Mouse (Mus musculus) liver, embryonic 14.5 days (tissue): Measurements from ENCODE around the gene Ncoa7. TPM values are rescaled to one million over a fixed set of nuclear protein-coding genes. Genes with fewer than 3 reads are reported as not detected.

ENCODE experiments used
- ATAC-seq: fragments of 200-750 bp; cut with Nextera tagmentation; 2 replicates; pipeline ENCODE4 v1.8.0; 2017; ENCODE audit warnings: moderate number of reproducible peaks, mild to moderate bottlenecking, moderate library complexity; ENCODE audit not compliant: insufficient read depth
- DNase-seq, 3 experiments: peaks; one replicate each; pipeline ENCODE4 v3.0.0-alpha.2; 2012 to 2013; ENCODE audit warnings: low read depth in 3 of 3, low spot score in 3 of 3
- H3K27ac ChIP-seq: fragments of 300-500 bp; sonication (generic); 2 replicates; pipeline ENCODE4 v1.5.1; 2014; ENCODE audit warnings: moderate library complexity, mild to moderate bottlenecking, control low read depth, inconsistent platforms
- H3K27me3 ChIP-seq: fragments of 300-500 bp; sonication (generic); 2 replicates; pipeline ENCODE4 v1.6.1; 2014; ENCODE audit warnings: mild to moderate bottlenecking, low read length, moderate library complexity; ENCODE audit not compliant: control insufficient read depth, insufficient read depth
- H3K36me3 ChIP-seq: fragments of 300-500 bp; sonication (generic); replicated peaks from 2 replicates; pipeline ENCODE4 v1.6.1; 2014; ENCODE audit warnings: low read depth; ENCODE audit not compliant: control insufficient read depth, insufficient read depth
- H3K4me1 ChIP-seq, 2 experiments: fragments of 200-500 bp in 1 of 2; fragments of 300-500 bp in 1 of 2; sonication (generic) in 1 of 2; replicated peaks; 2 replicates each; pipeline ENCODE4 v1.6.1; 2012 to 2014; ENCODE audit warnings: antibody characterized with exemption in 1 of 2, inconsistent platforms in 1 of 2, low read length in 1 of 2; ENCODE audit not compliant: control insufficient read depth in 2 of 2, insufficient read depth in 2 of 2
- H3K4me2 ChIP-seq: fragments of 300-500 bp; sonication (generic); 2 replicates; pipeline ENCODE4 v1.6.1; 2014; ENCODE audit warnings: low read depth, mild to moderate bottlenecking, control low read depth, moderate library complexity
- H3K4me3 ChIP-seq, 2 experiments: fragments of 200-500 bp in 1 of 2; fragments of 300-500 bp in 1 of 2; sonication (generic) in 1 of 2; 2 replicates each; pipeline ENCODE4 v1.5.1; 2012 to 2014; ENCODE audit warnings: low read depth in 2 of 2, low read length in 2 of 2, mild to moderate bottlenecking in 2 of 2, control low read depth in 1 of 2, inconsistent platforms in 1 of 2, moderate library complexity in 1 of 2; ENCODE audit not compliant: insufficient read depth in 1 of 2
- H3K9ac ChIP-seq: fragments of 300-500 bp; sonication (generic); replicated peaks from 2 replicates; pipeline ENCODE4 v1.6.1; 2014; ENCODE audit warnings: mild to moderate bottlenecking, control low read depth, moderate library complexity
- H3K9me3 ChIP-seq: fragments of 300-500 bp; sonication (generic); 2 replicates; pipeline ENCODE4 v1.6.1; 2016; ENCODE audit warnings: low read length, mixed read lengths; ENCODE audit not compliant: control insufficient read depth
- CTCF ChIP-seq: IDR thresholded peaks from 2 replicates; pipeline ENCODE4 v1.5.1; 2016; ENCODE audit warnings: antibody characterized with exemption, low read depth, control low read depth
- EP300 ChIP-seq: IDR thresholded peaks from 2 replicates; pipeline ENCODE4 v1.6.1; 2016; ENCODE audit warnings: antibody characterized with exemption, low read depth
- WGBS: fragments of 180-500 bp; shearing (Covaris S2); extraction: QIAGEN DNeasy Blood & Tissue Kit; methylation state at CpG from one replicate; pipeline ENCODE4 v1.1.7; 2014; ENCODE audit not compliant: insufficient replicate concordance; 5-methylcytosine and 5-hydroxymethylcytosine counted together
- polyA plus RNA-seq, 2 experiments: library from polyadenylated mRNA; depleted of rRNA in 1 of 2; stranded (reverse) in 1 of 2; unstranded in 1 of 2; fragments of >200 nt; fragmentation: Nextera tagmentation in 1 of 2; extraction: Ambion mirVana in 1 of 2; gene quantifications; 2 replicates each; pipeline versions ENCODE4 v1.2.1 to v1.2.3; 2012 to 2014

The Ncoa7 gene
- polyA plus RNA-seq, 2 experiments, result 7.7 to 10.6 TPM

- TF ChIP-seq CTCF (no peak; the same call in 1 of the 2 replicates), EP300 (no peak)
- no peaks in the 10 kb centered on the region for H3K36me3 ChIP-seq
- H3K9me3 ChIP-seq, result no peaks in the 10 kb centered on the region
- H3K4me3 ChIP-seq, result peak within 1 kb of the TSS; percentile 38 to 42
- no peak within 1 kb of the TSS for H3K9ac ChIP-seq
- WGBS, result under 1% methylated on average over 67 of the region's 70 CpGs
- peak; percentile 82 to 86 (median 83) for DNase-seq
- H3K4me2 ChIP-seq, result peak within 1 kb of the TSS; percentile 41
- no peak within 1 kb of the TSS for H3K27ac ChIP-seq
- peaks cover 68% of the 10 kb centered on the region for H3K27me3 ChIP-seq
- ATAC-seq, result peak; percentile 100
- peaks cover 0 to 2% of the 10 kb centered on the region in 2 experiments; a peak in 1 of 4 replicates for H3K4me1 ChIP-seq
Measured at GRCm38 (mm10) chr10:30842643-30843437, 39.7 kb upstream of the Ncoa7 start, which contains the start of gene Hey2. Gene Hey2, minus strand, starts transcription at chr10:30842801.

- Histone ChIP-seq H3K36me3 (no peaks in the 10 kb centered on the region), H3K9me3 (no peaks in the 10 kb centered on the region), H3K4me1 (peaks cover 0 to 2% of the 10 kb centered on the region in 2 experiments; a peak in 1 of 4 replicates), H3K27me3 (peaks cover 68% of the 10 kb centered on the region), H3K4me2 (peak overlapping the region; percentile 41), H3K4me3 (peak overlapping the region; percentile 38 to 42), H3K27ac (no peak overlapping the region), H3K9ac (no peak overlapping the region)
- ATAC-seq (peak; percentile 9; the same call in 1 of the 2 replicates), DNase-seq (no peak)
- no peak for TF ChIP-seq EP300
- no peak for TF ChIP-seq CTCF
- WGBS, result 1% methylated on average over 29 of the region's 29 CpGs
Measured at GRCm38 (mm10) chr10:30842228-30842627, 39.1 kb upstream of the Ncoa7 start.

- TF ChIP-seq EP300 (no peak), CTCF (no peak)
- ATAC-seq, result no peak
- Histone ChIP-seq H3K36me3 (no peaks in the 10 kb centered on the region), H3K9ac (no peak overlapping the region), H3K9me3 (no peaks in the 10 kb centered on the region), H3K4me3 (no peak overlapping the region), H3K4me2 (no peak overlapping the region), H3K27me3 (peaks cover 55% of the 10 kb centered on the region), H3K27ac (no peak overlapping the region), H3K4me1 (peaks cover 0 to 2% of the 10 kb centered on the region in 2 experiments; a peak in 1 of 4 replicates)
- WGBS, result 67% methylated on average over 5 of the region's 5 CpGs
- DNase-seq, result no peak
Measured at GRCm38 (mm10) chr10:30840824-30841223, 37.7 kb upstream of the Ncoa7 start.

- DNase-seq (no peak), ATAC-seq (no peak)
- peaks cover 0 to 2% of the 10 kb centered on the region in 2 experiments; a peak in 1 of 4 replicates for H3K4me1 ChIP-seq
- WGBS, result 14% methylated on average over 1 of the region's 1 CpGs
- no peak overlapping the region for H3K27ac ChIP-seq
- peaks cover 28% of the 10 kb centered on the region for H3K27me3 ChIP-seq
- H3K9ac ChIP-seq, result no peak overlapping the region
- TF ChIP-seq EP300 (no peak), CTCF (peak; percentile 41; the same call in 1 of the 2 replicates)
- no peak overlapping the region for H3K4me3 ChIP-seq
- H3K4me2 ChIP-seq, result no peak overlapping the region
- H3K9me3 ChIP-seq, result no peaks in the 10 kb centered on the region
- no peaks in the 10 kb centered on the region for H3K36me3 ChIP-seq
Measured at GRCm38 (mm10) chr10:30838188-30838587, 35.1 kb upstream of the Ncoa7 start.

- H3K4me2 ChIP-seq, result no peak overlapping the region
- TF ChIP-seq CTCF (peak; percentile 34; the same call in 1 of the 2 replicates), EP300 (no peak)
- no peaks in the 10 kb centered on the region for H3K36me3 ChIP-seq
- no peak overlapping the region for H3K27ac ChIP-seq
- H3K9ac ChIP-seq, result no peak overlapping the region
- H3K4me3 ChIP-seq, result no peak overlapping the region
- ATAC-seq (no peak), DNase-seq (no peak)
- H3K4me1 ChIP-seq, result no peaks in the 10 kb centered on the region
- no peaks in the 10 kb centered on the region for H3K9me3 ChIP-seq
- 11% methylated on average over 1 of the region's 1 CpGs for WGBS
- H3K27me3 ChIP-seq, result no peaks in the 10 kb centered on the region
Measured at GRCm38 (mm10) chr10:30825049-30825448, 21.9 kb upstream of the Ncoa7 start.
